Mouse (Mus musculus): ENCODE measurements at regions not wholly inside any gene's neighbourhood (a gene's known extent, or its start where the extent isn't known, plus 50 kb on each side); places are given as distances from the start of the nearest gene placed in this dataset.

- no peak for TF ChIP-seq GATA1 (IDR thresholded peaks at IDR 0.05; ENCODE audit: borderline replicate concordance, low read length)
- TF ChIP-seq FLI1 (IDR thresholded peaks at IDR 0.05; ENCODE audit: low read length) = no peak
Observed at GRCm38 (mm10) chr11:18031049-18031448, 77.4 kb upstream of the Etaa1 start.

Data from megakaryocyte, embryonic 14.5 days (primary cell).